Mouse (Mus musculus): ENCODE data around the gene Lhpp. TPM values are rescaled to one million over a fixed set of nuclear protein-coding genes. Genes with fewer than 3 reads are reported as not detected.
A peak's percentile ranks its signal among the peaks of the same experiment; 100 is the strongest.

Lhpp gene
- polyA plus RNA-seq, 1 experiment from 2014 or later: 47.8 TPM

- ATAC-seq: no peak
- Histone ChIP-seq H3K4me2 (ENCODE audit: low read depth, low read length) (no peak overlapping the region), H3K36me3 (ENCODE audit: control insufficient read depth, insufficient read depth, low read length) (no peaks in the 10 kb centered on the region), H3K9me3 (ENCODE audit: control insufficient read depth, low read length) (no peaks in the 10 kb centered on the region), H3K4me3 (ENCODE audit: low read length) (no peak overlapping the region), H3K9ac (ENCODE audit: low read depth, low read length) (no peak overlapping the region), H3K4me1 (ENCODE audit: control insufficient read depth, insufficient read depth, low read length) (peaks cover 30% of the 10 kb centered on the region), H3K27me3 (replicated peaks; ENCODE audit: control insufficient read depth, insufficient read depth, low read length) (peaks cover 31% of the 10 kb centered on the region), H3K27ac (ENCODE audit: low read length) (no peak overlapping the region)
- 86% methylated on average over 3 of the region's 3 CpGs for WGBS
Observed at GRCm38 (mm10) chr7:132595787-132596186, 14.7 kb upstream of the Lhpp start.

DNA sequence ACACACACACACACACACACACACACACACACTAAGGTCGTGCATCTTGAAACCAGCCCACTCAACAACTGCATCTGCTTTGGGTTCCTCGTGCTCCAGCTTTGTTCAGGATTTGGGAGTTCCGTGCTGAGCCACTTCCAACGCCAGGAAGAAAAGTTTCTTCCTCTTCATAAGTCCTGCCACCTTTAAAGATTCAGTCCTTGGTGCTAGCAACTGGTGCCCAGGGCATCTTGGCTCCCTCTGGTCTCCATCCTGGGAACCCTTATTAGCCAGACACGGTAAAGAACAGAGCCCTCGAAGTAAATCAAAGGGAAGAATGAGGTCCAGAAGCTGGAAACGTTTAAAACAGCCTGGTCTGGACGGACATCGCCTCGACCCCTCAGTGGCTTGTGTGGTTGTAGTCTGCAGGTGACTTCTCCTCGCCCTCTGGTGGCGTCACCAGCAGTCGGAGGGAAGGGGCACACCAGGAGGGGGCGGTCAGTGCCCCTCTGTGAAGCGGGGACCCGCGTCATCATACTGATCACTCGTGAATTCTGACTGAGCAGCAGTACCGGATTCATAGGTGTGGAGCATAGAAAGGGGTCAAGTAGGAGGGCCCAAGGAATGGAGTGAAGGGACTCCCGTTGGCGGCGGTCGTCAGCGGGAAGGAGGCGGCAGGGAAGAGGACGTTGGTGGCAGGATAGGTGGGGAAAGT, 13.7 kb upstream of the Lhpp start:
- H3K27me3 ChIP-seq (replicated peaks; ENCODE audit: control insufficient read depth, insufficient read depth, low read length): peaks cover 33% of the 10 kb centered on the region
- peaks cover 30% of the 10 kb centered on the region for H3K4me1 ChIP-seq (ENCODE audit: control insufficient read depth, insufficient read depth, low read length)
- ATAC-seq: peak; percentile 56
- no peaks in the 10 kb centered on the region for H3K36me3 ChIP-seq (ENCODE audit: control insufficient read depth, insufficient read depth, low read length)
- peak overlapping the region; percentile 85 for H3K4me2 ChIP-seq (ENCODE audit: low read depth, low read length)
- H3K9me3 ChIP-seq (ENCODE audit: control insufficient read depth, low read length): no peaks in the 10 kb centered on the region
- peak overlapping the region; percentile 73 for H3K9ac ChIP-seq (ENCODE audit: low read depth, low read length)
- WGBS: 15% methylated on average over 26 of the region's 26 CpGs
- H3K4me3 ChIP-seq (ENCODE audit: low read length): peak overlapping the region; percentile 60
- peak overlapping the region; percentile 55; the same call in 1 of the 2 replicates for H3K27ac ChIP-seq (ENCODE audit: low read length)

DNA sequence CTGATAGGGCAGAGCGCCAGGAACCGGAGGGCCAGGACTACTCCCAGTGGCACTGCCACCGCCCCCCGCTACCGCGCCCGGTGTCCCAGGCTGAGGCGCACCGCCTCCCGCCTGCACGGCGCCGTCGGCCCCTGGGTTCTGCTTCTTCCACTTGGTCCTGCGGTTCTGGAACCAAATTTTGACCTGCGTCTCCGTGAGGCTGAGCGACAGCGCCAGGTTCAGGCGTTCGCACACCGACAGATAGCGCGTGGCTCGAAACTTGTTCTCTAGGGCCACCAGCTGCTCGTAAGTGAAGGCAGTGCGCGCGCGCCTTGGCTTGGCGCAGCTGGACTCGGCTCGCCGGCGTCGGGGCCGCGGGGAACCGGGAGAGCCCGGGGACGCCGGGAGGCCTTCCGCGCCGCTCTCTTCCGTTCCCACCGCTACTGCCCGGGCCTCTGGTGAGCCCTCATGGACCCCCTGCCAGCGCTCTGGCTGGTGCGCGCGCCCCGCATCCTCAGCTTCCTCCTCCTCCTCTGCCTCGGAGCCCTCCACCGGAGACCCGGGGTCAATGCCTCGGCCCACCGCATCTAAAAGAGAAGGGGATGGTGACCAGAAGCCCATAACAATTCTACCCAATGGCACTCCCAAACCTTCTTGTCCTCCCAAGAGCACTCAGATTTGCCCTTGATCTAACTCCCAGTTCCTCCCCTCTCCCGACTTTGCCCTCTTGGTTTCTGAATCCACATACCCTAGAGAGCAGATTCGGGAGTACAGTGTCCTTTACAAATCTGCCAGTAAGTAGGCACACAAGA, 13.0 kb upstream of the Lhpp start:
- WGBS: under 1% methylated on average over 54 of the region's 60 CpGs
- peak overlapping the region; percentile 60 for H3K4me3 ChIP-seq (ENCODE audit: low read length)
- H3K27me3 ChIP-seq (replicated peaks; ENCODE audit: control insufficient read depth, insufficient read depth, low read length): peaks cover 35% of the 10 kb centered on the region
- peak overlapping the region; percentile 85 for H3K4me2 ChIP-seq (ENCODE audit: low read depth, low read length)
- H3K9ac ChIP-seq (ENCODE audit: low read depth, low read length): peak overlapping the region; percentile 73
- peaks cover 30% of the 10 kb centered on the region for H3K4me1 ChIP-seq (ENCODE audit: control insufficient read depth, insufficient read depth, low read length)
- peak overlapping the region; percentile 55; the same call in 1 of the 2 replicates for H3K27ac ChIP-seq (ENCODE audit: low read length)
- ATAC-seq: peak; percentile 78
- H3K9me3 ChIP-seq (ENCODE audit: control insufficient read depth, low read length): no peaks in the 10 kb centered on the region
- no peaks in the 10 kb centered on the region for H3K36me3 ChIP-seq (ENCODE audit: control insufficient read depth, insufficient read depth, low read length)

GRCm38 (mm10) chr7:132599071-132599975, 11.1 kb upstream of the Lhpp start, which contains the start of gene Nkx1-2:
Nkx1-2 (minus strand) TSS chr7:132599637.
- peak within 1 kb of the TSS; percentile 85 for H3K4me2 ChIP-seq (ENCODE audit: low read depth, low read length)
- H3K4me3 ChIP-seq (ENCODE audit: low read length): peak within 1 kb of the TSS; percentile 60
- H3K36me3 ChIP-seq (ENCODE audit: control insufficient read depth, insufficient read depth, low read length): no peaks in the 10 kb centered on the region
- H3K4me1 ChIP-seq (ENCODE audit: control insufficient read depth, insufficient read depth, low read length): peaks cover 30% of the 10 kb centered on the region
- H3K9ac ChIP-seq (ENCODE audit: low read depth, low read length): peak within 1 kb of the TSS; percentile 50
- H3K27ac ChIP-seq (ENCODE audit: low read length): no peak within 1 kb of the TSS
- H3K9me3 ChIP-seq (ENCODE audit: control insufficient read depth, low read length): no peaks in the 10 kb centered on the region
- 2% methylated on average over 50 of the region's 52 CpGs for WGBS
- H3K27me3 ChIP-seq (replicated peaks; ENCODE audit: control insufficient read depth, insufficient read depth, low read length): peaks cover 35% of the 10 kb centered on the region
- ATAC-seq: no peak; the same call in 1 of the 2 replicates

DNA sequence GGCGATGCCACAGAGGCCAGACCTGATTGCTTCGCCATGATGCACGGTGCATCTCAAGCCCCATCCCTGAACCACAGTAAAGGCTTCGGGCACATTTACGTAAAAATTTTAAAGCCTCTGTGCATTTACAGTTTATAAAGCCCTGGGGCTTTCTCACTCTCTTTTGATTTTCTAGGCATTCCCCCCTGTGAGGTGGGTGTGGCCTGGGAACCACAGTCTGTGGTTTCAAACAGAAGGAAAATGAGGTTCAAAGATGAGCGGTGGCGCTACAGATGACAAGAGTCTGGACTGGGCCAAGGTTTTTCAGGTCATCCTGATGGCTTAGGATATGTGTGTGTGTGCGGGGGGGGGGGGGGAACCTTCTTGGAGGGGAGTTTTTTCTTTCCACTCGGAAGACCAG, 10.4 kb upstream of the Lhpp start:
- Histone ChIP-seq H3K27ac (ENCODE audit: low read length) (no peak overlapping the region), H3K4me1 (ENCODE audit: control insufficient read depth, insufficient read depth, low read length) (peaks cover 30% of the 10 kb centered on the region), H3K9ac (ENCODE audit: low read depth, low read length) (no peak overlapping the region), H3K4me2 (ENCODE audit: low read depth, low read length) (peak overlapping the region; percentile 82), H3K4me3 (ENCODE audit: low read length) (peak overlapping the region; percentile 44), H3K9me3 (ENCODE audit: control insufficient read depth, low read length) (no peaks in the 10 kb centered on the region), H3K27me3 (replicated peaks; ENCODE audit: control insufficient read depth, insufficient read depth, low read length) (peaks cover 35% of the 10 kb centered on the region), H3K36me3 (ENCODE audit: control insufficient read depth, insufficient read depth, low read length) (no peaks in the 10 kb centered on the region)
- no peak for ATAC-seq
- 8% methylated on average over 9 of the region's 9 CpGs for WGBS

DNA sequence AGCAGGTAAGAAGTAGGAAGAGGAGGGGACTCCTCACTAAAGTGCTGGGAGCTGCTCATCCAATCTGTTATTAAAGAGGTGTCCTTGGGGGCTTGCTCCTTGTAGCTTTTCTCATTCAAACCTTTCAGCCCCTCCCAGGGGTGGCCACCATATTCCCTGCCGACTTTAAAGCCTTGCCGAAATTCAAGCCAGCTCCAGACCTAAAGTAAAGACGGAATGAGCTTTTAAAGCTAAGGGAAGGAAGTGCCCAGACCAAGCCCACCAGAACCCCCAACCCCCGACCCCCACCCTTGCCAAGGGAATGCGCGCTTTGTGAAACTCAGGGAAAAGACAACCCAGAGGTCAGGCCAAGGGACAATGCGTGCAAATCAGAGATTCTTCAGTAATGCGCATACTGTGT, 9.5 kb upstream of the Lhpp start:
- 22% methylated on average over 8 of the region's 8 CpGs for WGBS
- Histone ChIP-seq H3K9me3 (ENCODE audit: control insufficient read depth, low read length) (no peaks in the 10 kb centered on the region), H3K4me3 (ENCODE audit: low read length) (no peak overlapping the region), H3K9ac (ENCODE audit: low read depth, low read length) (no peak overlapping the region), H3K27me3 (replicated peaks; ENCODE audit: control insufficient read depth, insufficient read depth, low read length) (peaks cover 35% of the 10 kb centered on the region), H3K4me1 (ENCODE audit: control insufficient read depth, insufficient read depth, low read length) (peaks cover 30% of the 10 kb centered on the region), H3K27ac (ENCODE audit: low read length) (no peak overlapping the region), H3K36me3 (ENCODE audit: control insufficient read depth, insufficient read depth, low read length) (no peaks in the 10 kb centered on the region), H3K4me2 (ENCODE audit: low read depth, low read length) (no peak overlapping the region)
- ATAC-seq: no peak

- 90% methylated on average over 4 of the region's 4 CpGs for WGBS
- H3K27me3 ChIP-seq (replicated peaks; ENCODE audit: control insufficient read depth, insufficient read depth, low read length): peaks cover 11% of the 10 kb centered on the region; the same call in 1 of the 2 replicates
- no peak for ATAC-seq
Observed at GRCm38 (mm10) chr7:132604720-132605119, 5.7 kb upstream of the Lhpp start.

GRCm38 (mm10) chr7:132605689-132606088, 4.7 kb upstream of the Lhpp start:
- Histone ChIP-seq H3K9ac (ENCODE audit: low read depth, low read length) (no peak overlapping the region), H3K27me3 (replicated peaks; ENCODE audit: control insufficient read depth, insufficient read depth, low read length) (peaks cover 4% of the 10 kb centered on the region; the same call in 1 of the 2 replicates), H3K4me3 (ENCODE audit: low read length) (no peak overlapping the region), H3K4me2 (ENCODE audit: low read depth, low read length) (no peak overlapping the region), H3K9me3 (ENCODE audit: control insufficient read depth, low read length) (no peaks in the 10 kb centered on the region), H3K4me1 (ENCODE audit: control insufficient read depth, insufficient read depth, low read length) (peaks cover 3% of the 10 kb centered on the region; the same call in 1 of the 2 replicates), H3K36me3 (ENCODE audit: control insufficient read depth, insufficient read depth, low read length) (no peaks in the 10 kb centered on the region), H3K27ac (ENCODE audit: low read length) (no peak overlapping the region)
- 55% methylated on average over 5 of the region's 5 CpGs for WGBS
- no peak for ATAC-seq

More at GRCm38 (mm10) chr7:132604720-132605119, 5.7 kb upstream of the Lhpp start:
- no peak overlapping the region for H3K9ac ChIP-seq (ENCODE audit: low read depth, low read length)
- no peak overlapping the region for H3K4me2 ChIP-seq (ENCODE audit: low read depth, low read length)
- H3K4me3 ChIP-seq (ENCODE audit: low read length): no peak overlapping the region
- H3K27ac ChIP-seq (ENCODE audit: low read length): no peak overlapping the region
- no peaks in the 10 kb centered on the region for H3K36me3 ChIP-seq (ENCODE audit: control insufficient read depth, insufficient read depth, low read length)
- H3K9me3 ChIP-seq (ENCODE audit: control insufficient read depth, low read length): no peaks in the 10 kb centered on the region
- 0 out of 2 replicates have a peak, but pooled peaks cover 4% of the 10 kb centered on the region for H3K4me1 ChIP-seq (ENCODE audit: control insufficient read depth, insufficient read depth, low read length)
